Mouse (Mus musculus) cerebellum, adult (tissue): ENCODE data around the gene Arhgef28.

Experiments
- ATAC-seq: cut with Nextera tagmentation; 2 replicates; pipeline ENCODE4 v1.9.2; 2017; ENCODE audit warnings: mild to moderate bottlenecking, moderate library complexity, mixed read lengths; ENCODE audit not compliant: insufficient number of reproducible peaks, low FRiP score, low TSS enrichment

The Arhgef28 gene

DNA sequence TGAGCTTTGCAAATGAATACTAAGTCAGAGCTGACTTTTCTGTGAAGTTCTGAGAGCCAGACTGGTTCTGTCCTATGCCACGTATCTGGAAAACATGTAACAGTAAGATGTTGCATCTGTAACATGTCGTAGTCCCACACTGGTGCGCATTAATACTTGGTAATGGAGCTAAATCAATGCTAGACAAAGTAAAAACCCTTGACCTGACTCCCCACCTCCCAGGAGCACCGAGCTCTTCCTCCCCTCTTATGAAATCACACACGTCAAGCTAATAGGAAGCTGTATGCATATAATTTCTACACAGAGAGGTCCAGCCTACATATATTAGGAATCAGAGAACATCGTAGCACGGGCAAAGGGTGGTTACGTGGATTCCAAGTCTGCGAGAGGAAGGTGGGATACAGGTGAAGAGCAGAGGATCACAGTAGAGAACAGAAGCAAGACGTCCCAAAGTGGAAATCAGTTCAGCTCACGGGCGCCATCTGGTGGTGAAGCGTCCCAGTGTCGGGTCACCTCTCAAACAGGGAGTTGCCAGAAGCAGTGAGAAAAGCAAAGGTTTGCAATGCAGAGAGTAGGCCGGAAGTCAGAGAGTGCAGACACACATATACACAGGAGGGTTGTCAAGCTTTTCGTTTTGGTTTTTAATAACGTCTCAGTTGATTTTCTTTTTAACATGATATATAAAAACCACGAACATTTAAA lies 267.5 kb downstream of the Arhgef28 start:
- ATAC-seq = peak; percentile 67; the same call in 1 of the 2 replicates

DNA sequence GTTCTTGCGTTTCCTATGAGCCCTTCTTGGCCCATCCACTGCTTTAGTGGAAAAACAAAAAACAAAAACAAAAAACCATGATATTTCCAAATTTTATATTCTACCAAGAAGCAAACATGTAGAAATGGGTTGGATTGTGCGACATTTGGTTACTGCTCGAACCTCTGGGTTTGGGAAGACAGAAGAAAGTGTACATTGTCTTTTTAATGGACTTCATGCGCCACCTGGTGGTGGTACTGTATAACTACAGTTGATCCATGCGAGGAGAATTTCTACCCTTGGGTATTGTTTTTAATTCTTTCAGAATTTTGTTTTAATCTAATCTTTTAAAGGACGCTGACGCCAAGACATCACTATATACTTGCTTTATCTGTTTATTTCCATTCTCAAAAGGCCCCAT lies 268.3 kb downstream of the Arhgef28 start:
- 0 out of 2 replicates have a peak, but pooled peaks have one; percentile 43 for ATAC-seq

DNA sequence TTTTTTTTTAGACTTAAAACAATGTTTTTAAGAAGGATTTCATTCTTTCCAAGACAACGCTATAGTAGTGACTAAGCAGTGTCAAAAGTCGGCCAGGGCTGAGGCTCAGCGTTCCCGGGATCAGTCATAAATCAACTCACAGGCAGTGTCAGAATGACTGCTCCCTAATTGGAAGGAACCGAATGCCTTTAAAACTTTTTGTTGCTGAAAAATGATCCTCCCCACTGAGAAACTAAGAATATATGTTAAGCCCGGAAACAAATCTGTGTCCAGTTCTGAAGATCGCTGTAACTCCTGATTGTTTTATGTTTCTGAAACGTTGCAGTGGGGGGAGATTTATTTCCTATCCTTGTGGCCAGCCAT lies 278.1 kb downstream of the Arhgef28 start:
- ATAC-seq = no peak

DNA sequence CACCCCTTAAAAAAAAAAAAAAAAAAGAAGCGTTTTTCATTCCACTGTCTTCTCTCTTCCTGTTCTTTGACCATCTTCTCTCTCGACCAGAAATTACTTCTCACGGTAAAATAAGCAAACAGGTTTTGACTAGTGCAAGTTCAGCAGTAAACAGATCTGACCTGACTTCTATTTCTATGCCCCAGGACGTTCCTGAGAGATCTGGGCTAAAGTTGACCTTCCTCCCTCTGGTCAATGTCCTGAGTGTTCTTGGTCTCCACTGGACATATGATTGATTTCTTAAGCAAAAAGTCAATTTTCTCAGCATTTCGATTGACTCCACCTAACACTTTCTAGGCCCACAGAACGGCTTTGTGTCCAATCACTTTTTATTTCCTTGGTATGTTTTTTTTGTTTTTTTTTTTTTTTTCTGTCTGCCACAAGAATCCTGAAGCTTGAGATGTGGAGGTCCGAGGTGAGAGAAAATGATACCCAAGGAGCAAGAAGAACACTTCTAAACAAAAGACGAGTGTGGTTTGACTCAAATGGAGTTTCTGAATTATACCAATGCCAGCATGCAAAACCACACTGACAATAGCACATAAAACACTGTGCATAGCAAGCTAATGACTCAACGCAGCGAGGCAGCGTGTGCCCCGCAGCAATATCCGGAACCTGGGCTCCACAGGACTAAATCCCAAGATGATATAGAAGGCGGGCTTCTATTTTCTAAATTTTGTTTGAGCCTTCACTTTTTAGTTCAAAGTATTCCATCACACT lies 278.7 kb downstream of the Arhgef28 start:
- ATAC-seq = no peak

DNA sequence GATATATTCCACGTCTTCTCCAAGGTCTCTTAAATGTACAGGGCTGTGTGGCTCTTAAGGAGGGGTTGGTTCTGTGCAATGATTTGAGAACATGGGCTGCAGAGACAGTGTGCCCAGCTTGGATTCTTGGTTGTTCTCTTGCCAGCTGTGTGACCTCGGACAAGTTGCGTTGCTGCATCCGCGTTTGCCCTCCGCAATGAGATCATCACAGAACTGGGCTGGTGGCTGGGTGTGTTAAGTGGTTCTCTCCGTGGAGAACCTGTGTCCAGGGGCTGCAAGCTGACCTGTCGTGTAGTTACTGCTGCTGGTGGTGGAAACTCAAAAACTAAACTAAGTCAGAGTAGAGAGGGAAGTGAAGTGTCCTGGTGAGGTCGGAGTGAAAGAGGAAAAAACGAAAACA lies 279.9 kb downstream of the Arhgef28 start:
- ATAC-seq = no peak

DNA sequence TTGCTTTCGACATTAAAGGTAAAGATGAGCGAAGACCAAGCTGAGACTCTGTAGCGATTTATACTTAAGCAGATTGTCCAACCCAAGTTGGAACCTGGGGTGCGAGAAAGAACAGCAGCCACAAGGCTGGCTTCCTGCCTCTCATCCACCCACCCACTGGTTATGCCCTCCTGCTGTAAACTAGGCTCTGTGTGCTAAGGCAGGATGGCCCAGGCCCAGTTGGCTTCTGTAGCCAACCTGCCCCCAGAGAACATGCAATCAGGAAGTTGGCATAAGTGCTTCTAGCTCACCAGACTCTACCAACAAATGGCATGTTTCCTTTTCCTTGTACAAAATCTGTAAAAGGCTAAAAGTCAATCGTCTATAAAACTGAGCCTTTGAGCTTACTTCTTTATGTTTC lies 283.2 kb downstream of the Arhgef28 start:
- ATAC-seq = no peak

DNA sequence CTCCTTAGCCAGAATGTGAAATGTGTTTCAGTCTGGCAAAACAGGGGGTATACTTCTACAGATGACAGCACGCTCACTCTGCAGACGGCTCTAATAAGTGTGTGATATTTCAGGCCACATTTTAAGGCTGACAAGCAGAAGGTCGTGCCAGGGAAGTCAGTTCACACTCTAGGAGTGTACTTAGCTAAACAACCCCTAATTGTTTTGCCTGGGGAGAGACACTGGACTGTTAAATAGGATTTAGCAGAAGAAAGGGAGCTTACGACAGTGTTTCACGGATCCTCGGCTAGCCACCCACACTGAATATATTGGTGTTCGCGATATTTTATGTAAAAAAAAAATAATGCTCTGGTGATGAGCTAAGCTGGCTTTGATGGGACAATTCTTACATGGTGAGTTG lies 286.6 kb downstream of the Arhgef28 start:
- no peak for ATAC-seq

DNA sequence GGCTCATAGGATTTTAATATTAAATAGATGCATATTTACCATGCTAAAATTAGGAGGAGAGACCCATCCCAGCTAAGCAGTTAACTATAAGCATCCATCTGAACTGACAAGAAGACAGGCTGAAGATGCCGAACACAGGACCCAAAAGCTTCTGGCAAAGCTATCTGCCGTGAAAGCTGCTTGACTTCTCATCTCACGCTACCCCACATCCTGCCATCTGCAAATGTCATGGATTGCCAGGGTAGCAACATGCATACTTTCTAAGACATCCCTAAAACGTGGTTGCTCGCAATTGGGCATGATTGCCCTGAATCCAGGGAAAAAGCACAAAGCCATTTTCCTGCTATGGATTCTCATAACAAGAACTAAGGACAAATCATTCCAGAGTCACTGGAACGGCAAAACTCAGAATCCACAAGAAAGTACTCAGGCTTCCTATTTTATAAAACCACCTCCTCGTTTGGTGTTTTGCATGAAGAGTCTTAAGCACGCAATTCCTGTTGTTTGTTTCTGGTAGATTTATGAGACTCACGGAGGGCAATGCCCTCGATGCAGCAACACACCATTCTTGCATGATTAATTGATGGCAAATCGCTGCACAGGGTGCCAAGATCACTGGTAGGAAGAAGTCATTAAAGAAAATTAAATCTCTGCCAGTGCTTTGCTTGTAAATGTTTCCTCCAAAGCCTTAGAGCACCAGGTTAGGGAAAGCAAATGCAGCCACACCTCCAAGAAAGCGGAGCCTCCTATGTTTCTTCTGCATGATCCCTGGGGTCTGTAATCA lies 287.9 kb downstream of the Arhgef28 start:
- ATAC-seq = no peak

DNA sequence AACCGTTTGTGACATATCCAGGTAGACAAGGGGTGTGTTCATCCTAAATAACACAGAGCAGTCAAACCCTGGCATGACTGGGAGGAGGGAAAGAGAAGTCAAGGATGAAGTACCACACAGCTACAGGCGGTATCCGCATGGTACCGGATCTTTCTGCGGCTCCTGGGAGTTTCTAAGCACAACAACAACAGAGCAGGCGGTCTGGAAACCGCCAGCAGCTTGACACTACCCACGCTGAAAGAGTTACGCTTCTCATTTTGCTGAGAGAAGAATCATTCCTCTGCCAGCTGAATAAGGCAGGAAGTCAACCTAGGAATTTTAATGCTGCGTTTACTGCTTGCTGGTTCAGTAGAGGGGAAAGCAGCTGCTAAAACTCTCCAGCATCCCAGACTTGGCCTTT lies 295.2 kb downstream of the Arhgef28 start:
- ATAC-seq = no peak

DNA sequence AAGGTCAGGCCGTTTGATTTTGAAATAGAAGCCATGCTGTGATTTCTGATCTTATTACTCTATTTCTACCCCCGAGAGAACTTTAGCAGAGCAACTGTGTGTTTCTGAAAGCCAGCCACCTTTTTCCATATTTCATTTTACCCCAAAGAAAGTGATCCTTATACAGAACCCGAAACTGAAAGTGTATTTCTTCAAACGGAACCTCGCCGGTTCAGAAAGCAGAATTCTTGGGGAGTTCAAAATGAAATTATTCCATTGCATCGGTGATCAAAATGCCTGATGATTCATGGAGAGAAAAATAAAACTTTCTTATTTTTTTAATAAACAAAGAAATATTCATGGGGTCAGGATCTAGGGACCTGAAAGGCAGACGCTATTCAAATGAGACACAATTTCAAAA lies 303.4 kb downstream of the Arhgef28 start:
- no peak for ATAC-seq

DNA sequence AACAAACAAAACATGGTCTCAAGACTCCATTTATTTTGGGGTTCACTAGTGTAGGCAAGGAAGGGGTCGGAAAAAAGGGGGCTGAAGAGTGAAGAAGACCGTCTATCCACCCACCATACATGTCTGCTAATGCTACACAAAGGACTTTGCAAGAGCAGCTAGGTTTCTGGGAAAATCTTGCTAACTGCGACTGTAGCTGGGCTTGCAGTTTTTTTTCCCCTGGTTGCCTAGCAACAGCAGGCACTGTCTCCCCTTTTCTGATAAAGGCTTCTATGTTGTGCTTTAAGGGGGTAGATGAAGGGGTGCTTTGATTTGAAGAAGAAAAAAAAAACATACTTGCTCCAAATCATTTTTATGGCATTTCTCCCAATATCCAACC lies 305.9 kb downstream of the Arhgef28 start:
- ATAC-seq = no peak

DNA sequence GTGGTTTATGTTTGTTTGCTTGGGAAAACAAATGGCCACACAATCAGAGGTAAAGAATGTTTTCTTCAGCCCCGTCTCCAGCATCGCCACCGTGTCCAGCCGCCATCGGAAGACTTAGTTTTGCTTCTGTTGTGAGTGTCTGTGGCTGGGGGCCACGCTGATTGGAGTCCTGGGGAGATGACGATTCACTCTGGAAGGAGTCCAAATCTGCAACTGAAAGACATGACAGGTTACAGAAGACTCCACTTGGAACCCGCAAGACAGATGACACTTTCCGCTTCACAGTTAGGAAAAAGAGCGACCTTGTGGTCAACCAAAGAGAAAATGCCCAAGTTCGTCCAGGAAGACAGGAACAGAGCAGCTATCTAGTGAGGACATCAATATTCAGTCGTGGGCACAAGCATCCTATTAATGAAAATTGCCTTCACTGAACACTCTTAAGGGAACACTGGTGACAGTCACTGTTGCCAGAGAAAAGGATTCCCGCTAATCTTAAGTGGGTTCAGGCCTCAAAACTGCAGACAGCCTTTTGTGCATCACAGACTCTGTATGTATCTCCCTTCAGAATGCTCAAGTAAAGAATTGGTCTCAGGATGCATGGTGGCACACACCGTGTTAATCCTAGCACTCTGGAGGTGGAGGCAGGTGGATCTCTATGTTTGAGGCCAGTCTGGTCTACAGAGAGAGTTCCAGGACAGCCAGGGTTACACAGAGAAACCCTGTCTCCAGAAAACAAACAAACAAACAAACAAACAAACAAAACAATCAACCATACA lies 306.4 kb downstream of the Arhgef28 start:
- ATAC-seq = no peak

DNA sequence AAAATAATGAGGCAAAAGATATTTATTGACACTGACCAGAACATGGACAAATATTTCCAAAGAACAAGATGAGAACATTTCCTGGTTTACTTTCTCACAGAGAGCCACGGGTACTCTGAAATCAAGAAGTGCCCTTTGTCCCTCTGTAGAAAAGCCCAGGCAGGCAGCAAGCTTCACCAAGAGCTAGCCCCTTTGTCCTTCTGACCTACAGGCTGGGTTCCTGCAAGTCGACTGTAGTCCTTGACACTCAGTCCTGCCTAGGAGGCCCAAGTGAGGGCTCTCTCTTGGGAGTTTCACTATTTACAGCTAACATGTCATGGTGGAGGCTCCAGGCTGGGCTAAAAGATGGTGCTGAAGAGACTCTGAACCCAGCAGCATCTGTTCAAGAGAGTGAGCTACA lies 307.6 kb downstream of the Arhgef28 start:
- ATAC-seq = no peak

DNA sequence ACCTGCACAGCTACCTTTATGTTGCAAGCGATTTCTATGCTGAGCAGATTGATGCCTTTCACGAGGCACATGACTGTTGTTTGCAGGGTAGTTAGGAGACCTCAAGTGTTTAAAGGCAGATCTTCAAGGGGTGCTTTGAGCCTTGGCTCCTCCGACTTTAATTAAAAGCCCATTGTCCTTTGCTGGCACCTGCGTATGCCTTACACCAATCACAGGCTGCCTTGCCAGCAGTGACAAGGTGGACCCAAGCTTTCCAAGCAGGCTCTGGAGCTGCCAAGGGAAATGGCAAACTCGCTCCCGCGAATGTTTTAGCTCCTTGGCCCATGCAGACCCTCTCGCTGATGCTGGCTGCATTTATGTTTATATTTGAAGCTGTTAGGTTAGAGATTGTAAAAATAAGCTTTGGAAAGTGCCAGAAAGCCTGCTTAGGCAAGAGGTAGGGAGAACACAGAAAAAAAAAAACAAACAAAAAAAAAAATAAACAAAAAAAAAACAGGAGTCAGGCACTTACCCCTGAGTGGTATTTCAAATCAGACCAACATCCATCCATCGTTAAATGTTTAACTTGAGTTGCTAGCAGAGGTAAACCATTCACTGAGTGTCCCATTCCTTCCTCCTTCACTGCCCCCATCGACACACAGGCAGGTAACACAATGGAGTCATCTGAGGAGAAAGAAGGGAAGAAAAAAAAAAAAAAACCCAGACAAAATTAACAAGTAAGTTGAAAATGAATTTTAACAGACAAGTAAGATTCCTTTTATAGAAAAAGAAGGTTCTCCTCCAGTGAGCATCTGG lies 313.0 kb downstream of the Arhgef28 start:
- no peak for ATAC-seq

DNA sequence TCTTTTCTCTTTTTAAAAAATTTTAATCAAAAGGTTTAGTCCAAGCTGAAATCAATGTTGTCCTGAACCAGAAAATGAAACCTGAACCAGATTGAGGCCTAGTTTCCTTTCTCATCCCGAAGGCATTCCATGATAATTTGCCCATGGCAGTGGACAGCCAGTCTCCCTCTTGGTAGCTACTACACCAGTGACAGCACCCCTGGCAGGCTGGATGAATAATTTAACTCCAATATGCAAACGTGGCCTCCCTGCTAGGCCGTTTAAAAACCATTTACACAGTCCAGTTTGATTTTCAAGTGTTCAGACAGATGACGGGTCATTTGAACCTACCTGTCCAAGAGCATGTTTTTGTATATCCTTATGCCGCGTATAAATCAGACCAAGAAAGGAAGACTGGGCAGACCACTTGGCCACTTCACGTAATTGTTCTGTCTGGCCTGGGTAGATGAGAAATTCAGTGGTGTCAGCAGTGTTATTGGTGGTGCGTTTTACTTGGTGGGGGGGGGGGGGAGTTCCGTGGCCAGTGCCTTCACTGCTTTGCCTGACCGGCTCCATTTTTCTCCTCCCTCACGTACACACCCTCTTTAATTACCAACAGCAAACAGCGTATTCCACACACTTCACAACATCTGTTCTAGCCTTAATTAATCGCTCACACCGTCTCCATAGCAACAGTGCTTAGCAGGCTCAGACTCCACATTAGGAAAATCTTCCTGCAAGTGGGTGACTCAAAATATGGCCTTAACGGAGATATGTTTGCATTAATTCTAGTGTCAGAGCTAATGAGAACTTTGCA lies 314.0 kb downstream of the Arhgef28 start:
- no peak for ATAC-seq

DNA sequence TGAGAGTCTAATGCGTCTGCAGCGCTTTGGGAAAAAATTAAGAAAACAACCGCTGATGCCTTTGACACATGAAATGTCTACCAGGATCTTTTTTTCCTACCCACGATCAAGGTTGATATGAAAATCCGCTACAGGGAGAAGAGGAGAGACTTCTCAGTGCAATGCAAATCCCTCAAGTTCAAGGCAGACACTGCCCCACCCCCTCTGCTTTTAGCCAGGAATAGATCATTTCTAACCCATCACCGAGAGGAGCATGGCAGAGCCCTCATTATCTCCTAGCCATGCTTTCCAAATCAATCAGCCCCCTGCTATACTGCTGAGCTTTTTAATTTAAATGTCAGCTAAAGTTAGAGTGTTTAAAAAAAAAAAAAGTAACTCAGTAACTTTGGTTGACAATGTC lies 318.2 kb downstream of the Arhgef28 start:
- no peak for ATAC-seq

DNA sequence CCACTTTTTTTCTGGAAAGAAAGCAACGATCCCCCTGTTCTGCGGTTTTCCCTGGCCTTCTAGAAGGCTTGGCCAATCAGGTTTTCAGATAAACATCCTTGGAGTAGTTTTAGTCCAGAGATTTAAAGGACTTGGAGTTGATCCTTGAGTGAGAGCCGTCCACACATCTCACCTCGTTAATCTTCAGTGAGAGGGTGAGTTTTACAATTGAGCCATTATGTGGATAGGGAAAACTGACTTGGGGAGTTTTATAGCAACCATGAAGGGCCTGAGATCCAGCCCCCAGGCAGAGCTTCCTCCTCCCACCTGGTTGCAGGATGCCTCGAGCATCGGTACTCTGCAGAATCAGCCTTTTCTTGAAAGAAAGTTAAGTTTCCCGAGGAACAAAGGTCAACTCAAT lies 318.7 kb downstream of the Arhgef28 start:
- no peak for ATAC-seq

DNA sequence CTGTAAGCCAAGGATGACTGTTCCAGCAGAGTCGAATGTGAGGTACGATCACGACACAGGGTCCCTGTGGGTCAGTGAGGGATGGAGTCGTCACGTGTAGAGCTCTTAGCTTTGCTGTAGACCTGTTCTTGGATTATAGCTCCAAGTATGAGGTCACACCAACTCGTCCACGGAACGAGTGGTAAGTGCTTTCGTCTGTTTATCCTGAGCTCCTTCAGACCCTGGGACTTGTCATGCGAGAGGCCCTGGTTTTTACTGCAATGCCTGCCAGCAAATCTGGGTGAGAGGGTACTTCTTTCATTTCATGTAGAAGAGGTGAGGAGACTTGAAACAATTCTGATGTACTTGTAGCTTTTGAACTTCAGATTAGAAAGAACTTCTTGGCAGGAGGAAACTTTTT lies 322.6 kb downstream of the Arhgef28 start:
- no peak for ATAC-seq

DNA sequence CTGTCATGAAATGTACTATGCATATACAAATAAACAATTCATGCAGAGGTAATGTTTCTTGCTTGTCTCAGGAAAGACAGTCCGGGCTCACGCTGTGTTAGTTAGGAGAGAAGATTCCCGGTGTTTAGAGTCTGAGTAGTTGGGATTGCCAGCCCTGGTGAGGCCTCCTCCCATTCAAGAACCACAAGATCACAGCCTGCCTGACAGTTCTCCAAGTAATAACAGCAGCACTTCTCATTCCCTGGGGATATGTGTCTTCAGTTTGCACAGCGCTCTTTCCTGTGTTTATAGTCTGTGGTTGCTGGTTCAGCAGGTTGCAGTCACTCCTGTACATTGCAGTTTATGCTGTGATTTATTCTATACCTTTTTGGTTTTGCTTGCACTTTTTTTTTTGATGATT lies 329.8 kb downstream of the Arhgef28 start:
- ATAC-seq = no peak
